Mouse (Mus musculus) ovary, postnatal 36 days (tissue): ENCODE results near the gene Egln1.

Experiments
- DNase-seq: peaks from one replicate; pipeline ENCODE4 v3.0.0; 2022; ENCODE audit warnings: low spot score, mixed read lengths

Egln1 gene

GRCm38 (mm10) chr8:124909936-124910335 lies 39.2 kb downstream of the Egln1 start:
- DNase-seq = no peak

- no peak for DNase-seq
These were observed 43.6 kb downstream of the Egln1 start for GRCm38 (mm10) chr8:124905482-124905881.

GRCm38 (mm10) chr8:124903198-124903597 lies 45.9 kb downstream of the Egln1 start:
- no peak for DNase-seq

GRCm38 (mm10) chr8:124898251-124898905 lies 50.7 kb downstream of the Egln1 start:
- no peak for DNase-seq

DNA sequence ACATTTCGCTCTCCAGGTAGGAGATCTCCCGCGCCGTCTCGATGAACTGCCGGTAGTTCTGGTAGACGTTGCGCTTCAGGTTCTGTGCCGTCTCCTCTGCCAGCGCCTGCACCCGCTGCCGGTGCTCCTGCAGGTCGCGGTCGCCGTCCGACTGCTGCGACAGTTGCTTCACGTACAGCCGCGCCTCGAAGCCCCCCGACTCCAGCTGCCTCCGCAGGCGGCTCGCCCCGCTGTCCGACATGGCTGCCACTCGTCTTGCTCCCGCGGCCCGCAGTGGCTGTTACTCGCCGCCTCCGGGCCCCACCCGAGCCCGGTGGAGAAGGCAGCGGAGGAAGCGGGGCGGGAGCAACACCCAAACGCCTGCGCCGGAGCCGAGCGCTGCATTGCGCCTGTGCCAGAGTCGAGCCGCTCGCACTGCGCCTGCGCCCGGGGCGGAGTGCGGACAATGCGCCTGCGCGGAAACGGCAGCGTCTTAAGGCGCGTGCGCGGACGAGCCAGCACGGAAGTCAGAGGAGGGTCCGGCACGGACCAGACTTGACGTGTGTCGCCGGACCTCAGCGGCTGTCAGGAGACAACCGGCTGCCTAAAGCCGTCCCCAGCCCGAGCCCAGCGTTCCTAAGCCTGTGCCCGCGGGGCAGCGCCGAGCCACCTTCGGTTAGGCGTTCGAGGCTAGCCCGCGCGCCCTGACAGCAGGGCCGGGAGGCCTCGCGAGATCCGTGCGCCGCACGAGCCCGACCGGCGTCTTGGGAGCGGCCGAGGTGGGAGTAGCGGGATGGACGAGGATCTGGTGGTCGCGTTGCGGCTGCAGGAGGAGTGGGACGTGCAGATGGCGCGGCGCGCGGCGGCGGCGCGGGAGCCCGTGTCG lies 51.5 kb downstream of the Egln1 start, which contains the start of the genes Exoc8 and Sprtn:
TSS of gene Exoc8 (minus strand) at position 320 of the 865 bp plus-strand sequence.
TSS of gene Sprtn (plus strand) at position 501 of the 865 bp plus-strand sequence.
- peak; percentile 99 for DNase-seq

DNA sequence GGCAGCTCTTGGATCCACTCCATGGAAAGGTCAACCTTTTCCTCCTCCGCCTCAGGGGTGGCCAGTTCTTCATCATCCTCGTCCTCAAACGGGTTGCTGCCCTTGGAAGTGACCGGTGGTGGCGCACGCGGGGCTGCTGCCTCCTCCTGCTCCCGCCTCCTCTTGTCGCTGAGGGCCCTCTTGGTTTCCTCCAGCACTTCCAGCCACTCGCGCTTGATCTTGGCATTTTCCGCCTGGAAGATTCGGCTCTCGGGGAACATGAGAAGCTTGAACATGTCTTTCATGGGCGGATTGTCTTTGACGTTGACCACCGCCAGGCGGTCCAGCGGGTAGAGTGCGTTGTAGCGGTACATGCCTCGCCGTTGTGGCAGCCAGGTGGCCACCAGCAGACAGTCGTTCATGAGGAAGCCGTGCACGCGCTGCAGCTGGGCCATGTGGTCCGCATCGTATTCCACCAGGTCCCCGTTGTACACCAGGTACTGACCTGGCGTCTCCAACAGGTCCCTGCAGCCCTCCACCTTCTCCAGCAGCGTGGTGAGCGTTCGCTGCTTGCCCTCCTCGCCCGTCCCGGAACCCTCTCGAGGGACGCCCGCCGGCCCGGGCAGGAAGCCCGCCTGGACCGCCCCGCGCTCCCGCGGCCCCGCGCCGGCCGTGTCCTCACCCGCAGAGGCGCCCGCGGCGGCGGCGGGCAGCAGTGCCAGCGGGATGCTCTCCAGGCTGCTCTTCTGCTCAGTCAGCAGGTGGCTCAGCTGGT lies 52.3 kb downstream of the Egln1 start:
- peak; percentile 73 for DNase-seq

GRCm38 (mm10) chr8:124896010-124896631 lies 53.0 kb downstream of the Egln1 start:
- DNase-seq = peak; percentile 13

DNA sequence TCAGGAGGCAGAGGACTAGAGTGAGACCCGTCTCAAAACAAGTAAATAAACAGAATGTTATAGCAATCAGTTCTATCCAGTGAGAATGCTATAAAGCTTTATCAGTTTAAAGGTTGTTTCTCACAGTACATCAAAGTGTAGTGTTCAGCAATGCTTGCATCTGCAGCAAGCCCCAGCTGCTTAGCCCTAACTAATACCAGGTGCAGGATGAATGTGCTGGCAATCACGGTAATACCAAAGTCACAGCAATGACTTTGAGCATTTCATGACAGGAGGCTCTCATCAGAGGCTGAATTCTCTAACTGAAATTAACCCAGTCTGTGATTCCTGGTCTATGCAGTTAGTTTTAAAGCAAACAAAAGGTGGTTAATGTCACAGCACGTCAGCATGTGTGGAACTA lies 56.5 kb downstream of the Egln1 start:
- DNase-seq = no peak

GRCm38 (mm10) chr8:124888385-124888784 lies 60.7 kb downstream of the Egln1 start:
- no peak for DNase-seq

DNA sequence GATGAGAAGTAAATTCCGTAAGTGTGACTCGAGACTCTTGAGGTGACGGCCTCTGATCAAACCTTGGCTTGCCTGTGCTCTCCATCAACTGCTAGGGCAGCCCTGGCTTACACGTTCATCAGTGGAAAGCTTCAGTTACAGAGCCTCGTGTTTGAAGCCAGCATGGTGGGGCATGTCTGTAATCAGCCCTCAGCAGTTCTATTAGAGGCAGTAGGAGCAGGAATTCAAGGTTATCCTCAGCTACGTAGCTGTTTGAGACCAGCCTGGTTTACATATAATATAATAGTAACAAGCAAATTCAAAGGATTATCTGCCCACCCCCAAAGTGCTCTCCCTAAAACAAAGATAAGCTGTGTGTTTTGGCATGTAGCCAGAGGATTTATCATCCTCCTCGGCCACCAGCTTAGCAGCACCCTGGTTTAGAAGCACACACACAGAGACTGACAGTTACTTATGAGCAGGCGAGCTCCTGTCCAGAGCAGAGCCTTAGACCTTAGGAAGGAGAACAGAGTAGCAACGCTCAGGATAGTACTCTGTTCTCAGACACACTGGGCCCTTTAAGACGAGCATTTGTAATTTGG lies 70.1 kb downstream of the Egln1 start:
- no peak for DNase-seq

GRCm38 (mm10) chr8:124878141-124878540 lies 71.0 kb downstream of the Egln1 start:
- DNase-seq = no peak

DNA sequence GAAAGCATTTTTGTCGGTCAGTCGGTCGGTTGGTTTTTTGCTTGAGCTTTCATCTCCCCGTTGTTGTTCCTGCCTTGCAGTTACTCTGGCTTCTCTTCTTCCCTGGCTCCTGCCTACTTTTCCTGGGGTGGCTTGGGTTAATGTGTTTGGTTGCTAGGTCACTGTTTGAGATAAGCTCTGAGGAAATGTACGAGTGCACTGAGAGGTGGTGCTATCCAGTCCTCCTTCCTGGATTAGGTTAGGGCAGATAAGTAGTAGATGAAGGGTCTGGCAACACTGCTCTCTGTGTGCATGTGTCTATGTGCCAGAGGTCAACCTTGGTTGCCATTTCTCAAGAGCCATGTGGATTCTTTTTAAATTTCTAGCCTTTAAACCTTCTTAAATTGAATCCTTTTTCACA lies 76.4 kb downstream of the Egln1 start:
- DNase-seq = no peak

GRCm38 (mm10) chr8:124872081-124872480 lies 77.0 kb downstream of the Egln1 start:
- DNase-seq = no peak

DNA sequence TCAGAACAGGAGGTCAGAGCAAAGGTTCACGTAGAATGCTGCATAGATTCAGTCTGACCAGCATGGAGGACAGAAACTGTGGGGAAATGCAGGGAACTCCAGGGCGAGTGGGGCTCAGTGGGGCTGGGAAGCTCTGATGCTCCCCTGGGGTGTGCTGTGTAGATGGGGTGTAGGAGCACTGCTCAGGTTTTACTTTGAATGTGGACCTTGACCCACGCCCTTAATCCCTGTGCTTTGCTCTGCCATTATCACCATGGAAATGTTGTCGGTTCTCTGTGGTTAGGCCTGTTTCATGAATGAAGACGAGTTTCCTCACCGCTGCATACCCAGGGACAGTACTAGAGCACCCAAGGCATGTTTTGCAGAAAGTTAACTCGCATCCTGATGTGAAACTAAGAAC lies 77.7 kb downstream of the Egln1 start:
- DNase-seq = no peak

DNA sequence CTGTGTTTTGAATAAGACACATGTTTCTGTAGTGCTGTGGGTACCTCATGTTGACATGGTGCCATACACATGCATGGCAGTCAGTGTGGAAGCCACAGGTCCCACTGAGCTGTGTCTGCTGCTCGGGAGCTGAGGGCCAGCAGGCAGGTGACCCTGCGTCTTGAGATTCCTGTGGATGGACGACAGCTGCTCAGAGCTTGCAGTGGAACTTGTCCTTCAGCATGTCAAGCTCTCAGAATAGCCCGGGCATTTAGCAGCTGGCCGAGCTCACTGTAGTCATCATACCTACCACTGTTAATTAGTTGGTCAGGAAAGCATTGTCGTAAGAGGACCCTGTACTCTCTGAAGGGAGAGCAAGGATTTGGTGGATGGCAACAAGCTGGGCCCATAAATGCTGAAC lies 79.4 kb downstream of the Egln1 start:
- no peak for DNase-seq

DNA sequence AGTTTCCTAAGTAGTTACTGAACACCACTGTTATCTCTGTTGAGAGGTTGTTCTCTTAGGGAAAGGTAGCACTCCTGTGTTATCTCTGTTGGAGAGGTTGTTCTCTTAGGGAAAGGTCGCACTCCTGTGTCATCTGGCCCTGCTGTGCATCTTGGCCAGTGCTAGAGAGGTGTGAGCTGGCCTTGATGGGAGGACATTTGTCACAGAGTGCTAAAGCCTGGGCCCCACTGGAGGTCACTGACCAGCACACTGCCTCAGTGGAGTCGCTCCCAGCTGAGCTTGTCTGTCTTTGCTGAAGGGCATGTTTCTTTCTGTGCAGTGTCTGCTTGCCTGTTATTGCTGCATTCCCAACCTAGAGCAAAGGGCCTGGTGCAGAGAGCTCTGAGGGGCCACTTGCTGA lies 82.0 kb downstream of the Egln1 start:
- no peak for DNase-seq

DNA sequence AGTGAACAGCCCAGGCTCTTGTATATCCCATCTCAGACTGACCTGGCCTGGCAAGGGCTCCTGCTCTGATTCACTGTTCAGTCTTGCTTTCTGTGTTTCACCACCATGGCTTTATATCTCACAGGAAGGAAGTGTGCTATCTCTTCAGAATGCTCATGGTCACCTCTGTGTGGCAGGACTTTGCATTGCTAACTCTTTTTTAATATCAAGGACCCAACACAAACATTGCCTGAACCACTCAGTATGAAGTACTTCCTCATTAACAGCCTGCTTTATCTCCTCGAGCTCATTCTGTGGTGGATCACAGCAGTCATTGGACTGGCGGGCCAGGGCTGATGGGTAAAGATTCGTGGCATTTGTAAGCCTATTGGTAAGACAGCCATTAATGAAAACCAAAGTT lies 82.5 kb downstream of the Egln1 start:
- DNase-seq = no peak

DNA sequence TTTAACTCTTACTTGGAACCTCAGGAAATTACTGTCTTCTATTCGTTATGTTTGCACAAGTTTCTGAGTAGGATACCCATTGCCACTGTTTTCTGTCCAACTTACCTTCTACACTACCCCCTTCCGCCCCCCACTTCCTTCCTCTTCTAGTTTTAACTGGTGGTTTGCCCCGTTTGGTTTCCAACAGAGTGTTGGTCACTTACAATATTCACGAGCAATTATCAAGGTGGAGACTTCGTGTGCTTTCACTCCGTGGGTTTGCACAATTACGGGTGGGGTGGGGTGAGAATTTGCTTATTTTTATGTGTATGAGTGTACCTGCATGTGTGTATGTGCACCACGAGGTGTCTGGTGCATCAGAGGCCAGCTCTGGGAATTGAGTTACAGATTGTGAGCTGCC lies 85.4 kb downstream of the Egln1 start:
- DNase-seq = no peak

GRCm38 (mm10) chr8:124863163-124863677 lies 85.9 kb downstream of the Egln1 start:
- DNase-seq = no peak

- peak; percentile 94 for DNase-seq
These were observed 86.6 kb downstream of the Egln1 start, which contains the start of the genes Gnpat and 2810004N23Rik for GRCm38 (mm10) chr8:124862321-124863162. Gene Gnpat, plus strand, starts transcription at chr8:124863033. Gene 2810004N23Rik, minus strand, starts transcription at chr8:124863120.
